Mouse (Mus musculus) frontal cortex, postnatal 36 days (tissue): Measurements from ENCODE around the gene Coq8a.
A peak's percentile ranks its signal among the peaks of the same experiment; 100 is the strongest.

Source experiments
- DNase-seq, 2 experiments: peaks; one replicate each; pipeline ENCODE4 v3.0.0; 2022; ENCODE audit warnings: low spot score in 2 of 2

Coq8a gene

DNA sequence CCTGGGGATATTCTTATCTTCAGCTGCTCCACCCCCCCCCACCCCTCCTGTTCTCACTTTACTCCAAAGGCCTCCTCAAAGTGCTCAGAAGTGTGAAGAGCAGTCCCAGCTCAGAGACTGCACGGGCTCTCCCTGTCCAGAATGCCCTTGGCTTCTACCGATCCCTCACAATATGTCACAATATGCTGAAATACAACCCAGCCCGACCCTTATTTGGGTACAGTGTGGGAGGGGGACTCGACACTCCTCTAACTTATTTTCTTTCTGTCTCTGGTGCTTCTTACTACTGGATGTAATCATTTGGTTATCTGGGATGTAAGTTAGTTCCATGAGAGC is 281 bp upstream of the Coq8a start:
- DNase-seq, result no peak

DNA sequence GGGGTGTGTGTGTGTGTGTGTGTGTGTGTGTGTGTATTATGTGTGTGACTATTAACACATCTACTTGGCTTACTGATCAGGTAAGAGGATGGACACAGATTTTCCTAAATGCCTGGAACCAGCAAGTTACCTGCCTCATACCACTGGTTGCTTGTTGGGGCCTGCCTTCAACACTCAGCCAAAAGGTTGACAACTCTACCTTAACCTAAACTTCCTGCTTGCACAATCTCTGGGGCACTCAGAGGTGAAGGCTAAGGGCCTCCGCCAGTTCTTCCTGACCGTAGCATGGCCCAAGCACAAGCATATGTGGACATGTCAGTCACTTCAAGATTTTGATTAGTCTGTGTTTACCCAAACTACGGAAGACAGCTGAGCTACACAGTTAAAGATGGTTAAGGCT is 1.4 kb downstream of the Coq8a start:
- no peak for DNase-seq

DNA sequence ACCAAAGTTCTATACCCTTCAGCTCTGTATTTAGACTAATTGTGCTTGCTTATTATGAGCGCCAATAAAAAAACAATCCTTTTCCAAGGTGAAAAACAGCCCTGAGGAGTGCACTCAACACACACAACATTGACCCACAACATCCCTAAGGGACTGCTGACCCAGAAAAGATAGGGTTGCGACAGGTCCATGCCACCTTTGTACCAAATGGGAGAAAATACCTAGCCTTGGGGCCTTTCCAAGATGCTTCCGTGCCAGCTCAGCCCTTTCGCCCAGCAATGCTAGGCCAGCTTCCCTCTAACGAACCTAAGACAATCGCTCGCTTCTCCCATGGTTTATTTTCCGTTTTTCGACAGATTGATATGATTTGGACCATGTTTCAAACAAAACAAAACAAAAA is 2.9 kb downstream of the Coq8a start:
- no peak for DNase-seq

DNA sequence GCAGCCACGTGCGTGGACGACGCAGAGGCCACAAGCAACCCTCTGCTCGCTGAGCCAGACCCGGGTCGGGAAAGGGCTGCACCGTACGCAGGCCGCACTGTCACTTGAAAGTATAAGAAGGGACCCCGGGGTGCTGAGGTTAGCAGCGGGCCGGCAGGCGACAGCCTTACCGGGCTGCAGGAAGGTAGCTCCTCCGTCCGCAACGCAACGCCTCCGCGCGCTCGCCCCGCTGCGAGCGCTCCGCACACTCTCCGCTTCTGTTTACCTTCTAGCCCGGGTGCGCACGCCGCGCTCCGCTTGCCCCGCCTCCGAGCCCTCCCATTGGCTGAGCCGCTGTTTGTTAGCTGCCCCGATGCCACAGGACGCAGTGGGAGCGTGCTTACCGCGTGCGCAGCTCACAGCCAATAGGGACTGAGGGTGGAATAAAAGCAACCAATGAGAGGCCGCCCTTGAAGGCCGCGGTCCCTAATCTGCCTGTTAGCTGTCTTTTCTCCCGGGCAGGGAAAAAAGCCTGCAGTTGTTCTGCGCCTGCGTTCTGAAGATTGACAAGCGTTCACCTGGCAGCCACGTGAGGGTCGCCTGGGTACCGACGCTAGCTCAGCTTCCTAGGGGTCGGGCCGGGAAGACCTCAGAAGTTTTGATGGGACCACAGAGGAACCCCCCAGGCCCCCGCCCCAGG is 3.6 kb downstream of the Coq8a start:
- DNase-seq, result peak; percentile 96 to 99

DNA sequence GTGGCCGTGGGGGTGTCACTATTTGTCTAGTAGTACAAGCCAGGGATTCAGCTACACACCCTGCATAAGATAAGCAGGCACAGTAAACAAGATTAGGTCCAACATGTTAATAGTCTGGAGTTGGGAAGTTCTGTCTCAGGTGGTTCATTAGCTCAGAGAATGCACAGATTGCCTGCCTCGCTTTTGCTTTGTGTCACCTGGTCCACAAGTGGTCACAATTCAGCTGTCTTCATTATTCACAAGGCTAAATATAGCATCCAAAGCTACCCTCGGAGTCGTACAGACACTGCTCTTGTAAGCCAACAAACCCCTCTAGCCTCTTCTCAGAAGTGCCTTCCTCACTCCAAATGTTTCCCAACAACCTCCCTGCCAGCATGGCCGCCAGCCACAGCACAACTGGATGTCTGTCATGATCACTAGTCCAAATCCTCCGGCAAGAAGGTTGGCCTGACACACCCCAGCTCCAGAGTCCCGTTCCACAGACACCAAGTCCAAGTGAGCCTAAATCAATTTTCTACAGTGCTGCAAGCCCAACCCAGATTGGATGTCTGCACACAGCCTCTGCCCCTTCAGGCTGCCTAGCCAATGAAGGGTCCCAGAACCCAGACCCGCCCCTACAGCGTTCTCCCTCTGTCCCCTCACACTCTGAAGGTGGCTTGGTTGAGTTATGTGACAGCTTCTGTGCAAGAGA is 4.5 kb downstream of the Coq8a start:
- DNase-seq, result peak in 1 of 2 experiments; percentile 36

DNA sequence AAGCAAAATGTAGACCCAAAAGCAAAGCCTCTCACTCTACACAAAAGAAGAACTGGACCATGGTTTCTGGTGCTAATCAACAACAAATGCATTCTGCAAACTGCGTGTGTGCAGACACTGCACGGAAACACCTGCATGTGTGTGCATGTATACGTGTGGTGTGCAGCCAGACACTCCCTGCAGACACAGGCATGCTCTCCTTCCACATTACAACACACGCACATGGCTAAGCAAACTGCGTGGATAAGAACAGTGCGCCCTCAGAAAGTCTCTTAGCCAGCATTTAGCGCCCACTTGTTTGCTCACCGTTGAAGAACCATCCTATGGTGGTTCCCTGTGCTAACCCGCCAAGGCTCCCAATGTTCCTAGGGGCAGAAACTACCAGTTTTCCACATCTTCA is 5.4 kb downstream of the Coq8a start:
- no peak for DNase-seq

DNA sequence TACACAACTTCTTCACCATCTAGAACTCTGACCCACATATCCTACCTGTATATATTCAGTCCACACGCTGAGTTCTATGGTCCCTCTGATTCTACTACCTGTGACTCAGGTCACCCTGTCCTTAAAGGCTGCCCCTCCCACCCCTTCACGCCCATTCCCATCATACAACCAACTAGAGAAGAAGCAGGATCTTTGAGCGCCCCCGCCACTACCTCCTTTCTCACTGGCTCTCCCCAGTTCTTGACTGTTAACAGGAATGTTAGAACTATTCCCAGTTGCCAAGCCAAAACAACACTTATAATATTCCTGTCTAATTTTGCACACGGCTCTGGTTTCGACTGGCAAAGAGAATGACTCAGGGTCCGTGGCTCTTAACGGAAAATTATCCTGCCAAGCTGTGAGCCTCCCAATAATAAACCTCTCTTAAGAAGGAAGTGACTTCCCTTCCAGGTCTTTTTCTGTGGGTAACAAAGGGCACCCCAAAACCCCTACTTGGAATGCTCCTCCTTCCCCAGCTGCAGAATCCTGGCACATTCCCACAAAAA is 5.9 kb downstream of the Coq8a start:
- no peak for DNase-seq

DNA sequence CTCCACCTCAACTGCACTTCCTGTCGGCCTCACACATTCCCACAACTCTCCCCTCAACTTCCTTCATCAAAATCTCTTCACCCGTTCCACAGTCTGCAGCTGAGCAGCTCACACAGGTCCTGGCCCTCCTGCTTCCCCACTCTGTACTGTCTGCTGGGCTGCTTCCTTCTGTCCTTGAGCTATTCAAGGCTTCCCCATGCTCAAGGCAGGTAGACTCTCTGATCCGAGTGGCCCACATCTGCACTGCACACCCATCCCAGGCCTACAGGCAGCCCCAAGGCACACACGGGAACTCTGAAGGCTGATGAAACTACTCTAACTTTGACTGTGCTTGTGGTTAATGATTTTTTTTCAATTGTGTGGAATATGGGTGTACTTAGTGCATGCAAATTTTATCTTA is 6.5 kb downstream of the Coq8a start:
- DNase-seq, result no peak

DNA sequence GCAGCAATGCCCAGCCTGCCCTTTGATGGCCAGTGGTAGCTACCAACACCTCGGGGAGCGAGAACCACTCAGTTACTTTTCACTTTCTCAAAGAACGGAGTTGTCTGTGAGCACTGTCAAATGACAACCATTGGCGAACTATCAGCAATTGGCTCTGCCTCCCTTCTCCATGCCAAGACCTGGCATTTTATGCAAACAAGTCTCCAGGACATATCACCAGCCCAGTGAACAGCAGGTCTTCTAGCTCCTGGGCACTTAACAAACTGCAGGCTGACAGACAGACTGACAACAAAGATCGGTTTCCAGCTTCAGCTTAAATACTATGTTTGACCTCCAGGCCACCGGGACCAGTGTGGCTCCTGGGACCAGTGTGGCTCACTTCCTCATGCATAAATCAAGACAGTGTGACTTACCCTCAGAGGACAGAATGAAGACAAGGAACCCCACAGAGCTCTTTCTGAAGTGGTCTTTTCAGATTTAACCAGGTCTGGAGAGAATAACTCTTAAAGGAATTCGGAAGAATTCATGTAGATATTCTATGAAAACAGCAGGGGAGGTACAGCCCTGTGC is 7.7 kb downstream of the Coq8a start:
- DNase-seq, result no peak

DNA sequence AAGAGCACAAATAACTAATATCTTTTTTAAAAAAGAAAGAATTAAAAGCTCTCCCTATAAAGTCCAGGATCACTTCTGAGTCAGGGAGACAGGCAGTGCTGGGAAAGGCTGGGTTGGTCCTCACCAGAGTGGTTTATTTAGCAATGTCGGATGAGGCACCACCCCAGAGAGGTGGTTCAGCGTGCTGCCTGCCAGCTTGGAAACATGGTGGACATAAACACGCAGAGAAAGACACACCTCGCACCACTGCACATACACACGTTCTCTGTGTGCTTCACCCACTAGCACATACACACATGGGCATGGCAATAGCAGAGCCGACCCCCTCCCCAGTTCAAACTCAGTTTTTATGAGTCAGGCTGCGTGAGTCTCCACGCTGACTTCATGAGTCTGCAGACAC is 8.3 kb downstream of the Coq8a start:
- no peak for DNase-seq

DNA sequence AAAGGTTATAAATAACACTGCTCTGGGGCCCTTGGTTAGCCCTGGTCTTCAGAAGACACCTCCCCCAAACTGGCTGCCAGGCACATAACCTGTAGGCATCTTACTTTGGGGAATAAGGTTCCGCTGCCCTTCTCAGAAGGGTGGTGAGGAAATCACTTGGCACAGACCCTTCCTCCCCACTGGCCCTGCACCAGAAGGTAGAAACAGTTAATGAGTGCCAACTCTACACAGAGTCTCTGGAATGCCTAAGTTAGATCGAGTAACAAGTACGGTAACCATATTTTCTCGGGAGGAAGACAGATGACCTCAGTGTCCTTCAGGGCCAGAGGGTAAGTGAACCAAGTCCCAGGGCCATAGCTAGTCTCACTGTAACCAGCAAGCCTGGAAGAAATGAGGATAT is 10.5 kb downstream of the Coq8a start:
- DNase-seq, result no peak

DNA sequence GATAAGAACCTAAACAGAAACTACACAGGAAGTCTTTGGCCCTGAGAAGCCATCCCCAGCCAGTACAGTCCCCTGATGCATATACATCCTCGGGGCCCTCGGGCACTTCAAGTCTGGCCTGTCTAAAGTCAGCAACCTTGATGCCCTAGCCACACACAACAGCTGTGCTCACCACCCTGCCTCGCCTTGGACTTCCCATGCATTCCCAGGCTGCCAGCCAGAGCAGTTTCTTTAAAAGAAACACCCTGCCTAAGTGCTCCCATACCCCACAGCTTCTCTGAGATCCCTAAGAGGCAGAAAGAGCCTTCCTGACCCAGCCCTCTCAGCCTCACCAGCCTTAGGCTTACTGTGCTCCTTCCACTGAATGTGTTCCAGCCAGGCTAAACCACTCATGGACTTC is 13.0 kb downstream of the Coq8a start:
- DNase-seq, result no peak

DNA sequence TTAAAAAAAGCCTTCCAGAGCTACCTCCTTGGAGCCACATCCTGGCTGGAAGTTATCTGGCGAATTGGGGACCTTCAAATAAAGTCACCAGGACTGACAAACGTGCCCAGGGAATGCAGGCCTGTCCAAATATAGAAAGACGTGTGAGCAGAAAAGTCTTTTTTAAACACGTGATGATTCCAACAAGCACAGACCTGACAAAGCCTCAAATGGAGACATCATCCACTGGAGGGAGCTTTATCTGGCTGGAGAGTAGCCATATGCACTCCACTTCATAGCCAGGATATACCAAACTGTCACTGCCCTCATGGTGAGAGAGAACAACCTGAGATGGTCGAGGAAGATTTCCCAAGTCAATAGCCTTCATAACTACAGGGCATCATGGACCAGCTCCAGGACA is 13.5 kb downstream of the Coq8a start:
- no peak for DNase-seq

DNA sequence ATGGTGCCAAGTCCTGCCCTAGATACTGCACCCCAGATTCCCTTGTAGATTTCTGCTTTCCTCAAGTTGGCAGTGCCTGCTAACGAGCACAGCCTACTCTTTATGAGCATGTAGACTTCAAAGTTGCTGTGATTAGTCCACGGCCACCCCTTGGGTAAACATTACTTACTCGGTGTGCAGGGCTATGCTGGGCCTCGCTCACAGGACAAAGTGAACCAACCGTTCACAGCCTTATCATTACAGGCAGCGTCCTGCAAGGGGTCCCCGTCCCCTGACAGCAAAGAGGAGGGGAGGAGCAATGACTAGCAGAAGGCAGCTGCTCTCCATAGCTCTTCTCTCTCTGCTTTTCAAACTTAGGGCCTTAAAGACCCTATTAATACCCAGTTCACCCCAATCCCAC is 14.6 kb downstream of the Coq8a start:
- no peak for DNase-seq

DNA sequence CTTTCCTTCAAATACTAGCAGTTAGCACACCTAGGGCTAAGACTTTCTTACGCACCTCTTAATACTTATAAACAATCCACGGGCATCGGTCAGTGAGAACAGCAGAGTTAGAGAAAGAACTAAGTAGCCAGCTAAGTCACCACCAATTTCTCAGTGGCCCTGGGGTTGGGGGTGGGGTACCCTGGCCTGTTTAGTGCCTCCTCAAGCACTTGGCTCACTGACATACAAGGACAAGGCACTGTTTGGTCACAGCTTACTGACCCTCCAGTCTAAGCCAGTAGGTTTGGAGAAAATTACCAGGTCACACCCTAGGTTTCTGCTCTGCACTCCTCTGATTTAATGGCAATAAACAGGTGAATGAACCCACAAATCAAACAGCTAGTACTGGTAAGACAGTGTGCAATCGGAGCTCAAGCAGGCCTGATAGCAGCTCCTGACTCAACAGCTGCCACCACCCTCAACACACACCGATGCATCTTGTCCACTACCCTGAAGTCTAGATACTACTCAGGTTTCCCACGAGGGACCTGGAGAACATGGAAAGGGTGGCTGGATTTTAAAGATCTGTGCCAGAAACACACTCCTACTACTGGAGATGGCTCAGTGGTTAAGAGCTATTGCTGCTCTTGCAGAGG is 15.8 kb downstream of the Coq8a start:
- no peak for DNase-seq

DNA sequence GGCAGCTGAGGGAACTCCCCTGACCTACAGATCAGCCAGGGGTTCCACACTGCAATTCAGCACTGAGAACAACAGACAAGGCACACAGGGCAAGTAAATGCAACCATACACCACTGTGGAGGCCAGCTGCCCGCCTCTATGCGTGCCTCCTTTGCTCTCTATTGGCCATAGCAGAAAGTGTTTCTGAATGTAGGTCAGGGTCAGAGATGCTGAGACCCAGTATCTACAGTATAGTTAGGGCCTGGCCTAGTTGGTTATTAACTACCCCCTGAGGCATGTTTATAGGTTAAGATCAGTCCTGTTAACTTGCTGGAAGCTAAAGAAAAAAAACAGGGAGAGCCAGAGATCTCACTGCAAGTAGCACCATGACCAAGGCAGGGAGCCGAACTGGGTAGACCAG is 16.7 kb downstream of the Coq8a start:
- DNase-seq, result no peak

DNA sequence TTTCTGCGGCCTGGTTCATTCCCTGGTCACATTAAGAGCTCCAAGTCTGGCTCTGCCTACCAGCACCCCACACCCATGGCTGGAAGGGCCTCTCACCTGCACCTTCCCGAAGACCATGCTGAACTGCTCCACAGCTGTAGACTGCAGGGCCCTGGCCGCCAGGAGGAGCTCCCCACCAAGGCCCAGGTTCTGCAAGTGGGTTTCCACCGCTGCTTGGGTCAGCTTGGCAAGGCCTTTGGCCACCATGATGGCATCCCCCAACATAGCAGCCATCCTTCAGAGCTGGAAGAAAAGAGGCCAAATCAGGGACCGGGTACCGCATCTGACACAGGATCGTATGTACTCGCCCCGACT is 17.5 kb downstream of the Coq8a start:
- DNase-seq, result no peak

DNA sequence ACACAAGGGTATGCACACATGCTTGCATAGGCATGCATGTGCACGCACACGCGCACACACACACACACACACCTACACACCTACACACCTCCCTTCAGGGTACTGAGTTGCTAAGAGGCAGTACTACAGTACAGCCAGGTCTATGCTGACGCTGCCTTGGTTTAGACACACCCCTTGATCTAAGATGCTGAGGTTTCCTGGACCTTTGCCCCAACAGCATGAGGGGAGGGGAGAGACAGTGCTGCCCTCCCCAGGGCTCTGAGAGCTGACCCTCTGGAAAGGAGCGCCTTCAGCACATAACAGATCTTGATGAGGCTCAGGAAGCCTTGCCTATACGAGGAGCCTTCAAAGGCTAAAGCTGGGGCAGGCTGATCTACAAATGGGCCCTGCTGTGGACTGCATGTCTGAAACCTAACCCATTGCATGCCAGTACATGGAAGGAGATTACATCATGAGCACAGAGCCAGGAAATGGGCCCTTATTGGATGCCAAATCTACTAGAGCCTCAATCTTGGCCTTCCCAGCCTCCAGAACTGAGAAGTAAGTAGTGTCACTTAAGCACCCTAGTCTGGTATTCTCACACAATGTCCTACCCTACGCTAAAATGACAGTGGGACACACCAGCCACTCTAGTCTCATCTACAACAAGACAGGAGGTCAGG is 18.0 kb downstream of the Coq8a start:
- DNase-seq, result no peak

DNA sequence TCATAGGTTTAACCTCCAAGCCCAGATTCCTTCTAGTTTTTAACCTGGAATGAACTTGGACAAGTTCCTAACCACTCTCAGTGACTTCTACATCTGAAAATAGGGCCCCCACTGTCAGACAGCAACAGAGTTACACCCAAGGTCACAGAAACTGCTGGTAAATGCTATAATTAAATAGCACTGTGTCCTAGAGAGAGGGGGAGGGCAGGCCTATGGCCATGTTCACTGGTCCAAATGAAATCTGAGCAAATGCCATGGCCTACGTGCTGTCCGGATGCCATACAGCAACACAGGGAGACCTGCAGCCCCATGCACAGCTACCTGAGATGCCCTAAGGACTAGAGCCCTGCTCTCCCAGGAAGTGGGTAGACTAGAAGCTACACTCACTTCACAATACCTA is 19.6 kb downstream of the Coq8a start:
- DNase-seq, result no peak

DNA sequence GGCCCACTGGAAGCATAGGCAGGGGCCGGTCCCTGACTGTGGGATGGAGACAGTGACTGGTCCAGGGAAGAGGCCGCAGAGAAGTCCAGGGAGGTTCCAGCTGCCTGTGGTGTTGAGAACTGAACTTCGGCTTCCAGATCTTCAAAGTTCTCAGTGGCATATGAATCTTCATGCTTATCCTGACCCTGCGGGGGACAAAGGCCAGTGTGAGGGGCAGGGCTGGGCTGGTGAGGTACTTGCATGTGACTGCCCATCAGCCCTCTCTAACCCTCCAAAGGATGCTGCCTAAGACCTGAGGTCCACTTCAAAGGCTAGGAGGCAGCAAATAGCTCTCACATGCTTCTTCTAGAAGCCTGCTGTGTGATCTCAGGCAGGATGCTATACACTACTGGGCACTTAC is 20.3 kb downstream of the Coq8a start:
- DNase-seq, result no peak

DNA sequence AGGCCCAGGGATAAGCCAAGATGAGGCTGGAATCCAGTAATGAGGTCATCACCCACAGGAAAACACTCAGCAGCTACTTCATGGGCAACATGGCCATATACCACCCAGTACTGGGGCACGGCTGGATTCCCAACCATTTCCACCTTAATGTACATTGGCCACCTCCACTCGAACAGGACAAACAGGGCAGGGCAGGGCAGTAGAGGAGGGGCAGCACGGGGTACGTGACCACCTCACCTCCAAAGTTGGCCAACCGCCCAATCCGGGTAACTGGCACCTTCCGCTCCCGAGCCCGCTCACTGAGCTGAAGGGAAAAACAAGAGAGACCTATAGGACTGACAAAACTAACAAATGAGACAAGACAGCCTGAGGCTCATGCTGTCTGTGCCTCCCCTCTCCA is 21.1 kb downstream of the Coq8a start:
- DNase-seq, result no peak

DNA sequence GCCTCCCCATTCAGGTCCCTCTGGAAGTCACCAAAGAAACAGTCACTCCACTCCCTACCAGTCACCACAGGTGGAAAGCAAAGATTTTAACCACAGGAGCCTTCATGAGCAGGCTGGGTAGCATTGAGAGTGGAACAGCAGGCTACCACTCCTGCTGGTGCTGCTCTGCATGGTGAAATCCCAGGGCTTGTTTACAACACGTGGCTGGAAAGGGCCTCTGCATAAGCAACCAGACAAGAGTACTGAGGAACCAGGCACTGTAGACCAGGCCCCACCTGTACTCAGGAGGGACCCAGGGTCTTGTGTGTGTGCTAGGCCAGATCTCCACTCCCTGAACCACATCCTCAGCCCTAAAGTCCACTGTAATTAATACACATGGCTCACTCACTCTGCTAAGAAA is 22.6 kb downstream of the Coq8a start:
- no peak for DNase-seq
